Mouse (Mus musculus): Measurements from ENCODE around the gene Eno4.

DNA sequence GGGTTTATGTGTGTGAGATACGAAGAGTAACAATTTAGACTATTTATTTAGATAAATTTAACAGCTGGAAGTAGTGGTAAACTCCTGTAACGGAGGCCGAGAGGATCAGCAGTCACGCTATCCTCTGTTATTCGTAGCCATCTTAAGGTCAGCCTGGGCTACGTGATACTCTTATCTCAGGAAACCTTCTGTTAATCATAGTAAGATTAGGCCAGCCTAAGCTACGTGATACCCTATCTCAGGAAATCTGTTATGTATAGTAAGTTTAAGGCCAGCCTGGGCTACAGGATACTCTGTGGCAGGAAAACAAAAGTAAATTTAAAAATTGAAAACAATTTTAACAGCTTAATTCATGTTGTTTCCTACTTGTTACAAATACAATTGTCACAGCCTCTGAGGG is 2.7 kb downstream of the Eno4 start:
- TF ChIP-seq CTCF (IDR thresholded peaks at IDR 0.05; ENCODE audit: low read depth, low read length): no peak
- TF ChIP-seq GATA1 (IDR thresholded peaks at IDR 0.05; ENCODE audit: borderline replicate concordance, low read length): no peak
- TF ChIP-seq TAL1 (conservative IDR thresholded peaks at IDR 0.05; ENCODE audit: low read depth, low read length): peak; percentile 52
